Mouse (Mus musculus) heart, postnatal 36 days (tissue): ENCODE measurements around the gene Cpsf7. TPM values are rescaled to one million over a fixed set of nuclear protein-coding genes. Genes with fewer than 3 reads are reported as not detected.
"Not testable (repeated sequence)": the region's sequence is repeated elsewhere in the genome, so short reads cannot be mapped to it uniquely, and the experiment has no call there.

Experiments
- DNase-seq, 2 experiments: peaks; one replicate each; pipeline ENCODE4 v3.0.0; 2021 to 2022
- intact Hi-C: fragments of 180-260 bp; cut with DNase I; formaldehyde crosslinking; loops from one replicate; pipeline ENCODE4 v1.15.1; 2025
- total RNA-seq, 2 experiments: library from RNA; stranded (reverse); gene quantifications; 2 replicates each; pipeline ENCODE4 v1.2.3; 2021

The Cpsf7 gene
- total RNA-seq, 2 experiments from 2014 or later: 24.5 to 25.4 TPM

GRCm38 (mm10) chr19:10557430-10557829 lies 32.4 kb downstream of the Cpsf7 start:
- DNase-seq: no peak
- intact Hi-C loops: no loop called here

DNA sequence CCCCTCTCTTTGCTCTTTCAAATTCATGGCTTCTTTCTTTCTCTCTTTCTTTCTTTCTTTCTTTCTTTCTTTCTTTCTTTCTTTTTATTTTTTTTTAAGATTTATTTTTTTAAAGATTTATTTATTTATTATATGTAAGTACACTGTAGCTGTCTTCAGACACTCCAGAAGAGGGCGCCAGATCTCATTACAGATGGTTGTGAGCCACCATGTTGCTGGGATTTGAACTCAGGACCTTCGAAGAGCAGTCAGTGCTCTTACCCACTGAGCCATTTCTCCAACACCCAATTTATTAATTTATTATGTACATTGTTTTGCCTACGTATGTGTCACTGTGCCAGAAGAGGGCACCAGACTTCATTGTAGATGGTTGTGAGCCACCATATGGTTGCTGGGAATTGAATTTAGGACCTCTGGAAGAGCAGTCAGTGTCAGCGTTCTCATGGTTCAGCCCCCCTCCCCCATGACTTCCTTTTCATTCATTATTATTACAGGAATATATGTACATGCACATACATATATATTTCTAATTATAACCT lies 32.8 kb downstream of the Cpsf7 start:
- DNase-seq, intact Hi-C loops: not testable (repeated sequence)

- intact Hi-C loops: no loop called here
- DNase-seq: no peak
These were observed 35.0 kb downstream of the Cpsf7 start for GRCm38 (mm10) chr19:10560108-10560507.

GRCm38 (mm10) chr19:10561558-10562314 lies 36.7 kb downstream of the Cpsf7 start:
- intact Hi-C loops: no loop called here
- DNase-seq: peak; percentile 33 to 51

DNA sequence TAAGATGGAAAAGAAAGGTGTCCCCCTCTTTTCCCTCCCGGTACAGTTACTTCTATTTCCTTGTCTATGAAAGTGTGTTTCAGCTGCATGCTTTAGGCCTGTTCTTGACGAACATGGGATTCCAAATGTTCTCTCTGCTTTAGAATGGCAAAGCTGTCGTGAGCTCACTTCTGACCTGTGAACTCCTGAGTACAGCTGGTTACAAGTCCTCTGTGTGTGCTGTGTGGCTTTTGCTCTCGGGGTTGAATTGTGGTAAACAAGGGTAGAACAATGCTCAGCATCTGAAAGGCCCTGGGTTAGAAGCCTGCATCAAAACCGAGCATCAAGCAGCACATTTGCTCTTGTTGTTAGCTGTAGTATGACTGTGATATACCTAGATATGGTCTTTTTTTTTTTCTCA lies 37.3 kb downstream of the Cpsf7 start:
- intact Hi-C loops: no loop called here
- DNase-seq: no peak

- intact Hi-C loops: no loop called here
These were observed 39.2 kb downstream of the Cpsf7 start for GRCm38 (mm10) chr19:10564278-10564677.

DNA sequence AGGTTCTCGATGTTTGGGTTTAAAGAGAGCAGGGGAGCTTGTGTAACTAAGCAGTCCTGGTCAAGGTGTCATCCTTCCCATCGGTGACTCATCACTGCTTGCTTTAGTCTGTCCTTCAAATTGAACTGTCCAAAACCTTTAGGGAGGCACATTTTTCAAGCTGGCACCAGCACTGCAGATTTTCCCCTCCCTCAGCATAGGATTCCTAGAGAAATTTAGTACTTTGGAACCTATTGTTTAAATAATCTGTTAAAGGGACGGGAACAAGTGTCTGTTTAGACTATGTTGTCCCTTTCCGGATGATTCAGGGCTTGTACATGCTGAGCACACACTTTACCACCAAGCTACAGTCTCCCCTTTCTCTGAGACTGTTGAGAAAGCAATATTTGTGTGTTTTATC lies 40.2 kb downstream of the Cpsf7 start:
- DNase-seq: no peak
- intact Hi-C loops: no loop called here

More at GRCm38 (mm10) chr19:10564278-10564677, 39.2 kb downstream of the Cpsf7 start:
- DNase-seq: no peak

DNA sequence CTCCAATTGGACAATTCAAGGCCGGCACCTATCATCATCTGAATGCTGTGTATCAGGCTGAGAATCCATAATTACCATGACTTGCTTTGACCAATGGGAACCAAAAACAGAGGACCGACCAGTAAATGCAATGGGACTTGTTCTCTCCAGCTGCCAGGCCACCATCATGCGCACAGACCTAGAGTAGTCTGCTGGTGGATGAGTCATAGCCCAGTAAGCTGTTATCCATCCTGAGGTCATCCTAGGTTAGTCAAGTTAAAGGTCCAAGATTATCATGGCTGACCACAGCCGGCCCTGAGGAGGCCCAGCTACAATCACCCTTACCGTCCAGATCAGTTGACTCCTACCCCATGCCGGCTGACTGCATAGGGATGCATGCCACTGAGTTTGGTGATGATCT lies 44.6 kb downstream of the Cpsf7 start:
- intact Hi-C loops: no loop called here
- DNase-seq: no peak

DNA sequence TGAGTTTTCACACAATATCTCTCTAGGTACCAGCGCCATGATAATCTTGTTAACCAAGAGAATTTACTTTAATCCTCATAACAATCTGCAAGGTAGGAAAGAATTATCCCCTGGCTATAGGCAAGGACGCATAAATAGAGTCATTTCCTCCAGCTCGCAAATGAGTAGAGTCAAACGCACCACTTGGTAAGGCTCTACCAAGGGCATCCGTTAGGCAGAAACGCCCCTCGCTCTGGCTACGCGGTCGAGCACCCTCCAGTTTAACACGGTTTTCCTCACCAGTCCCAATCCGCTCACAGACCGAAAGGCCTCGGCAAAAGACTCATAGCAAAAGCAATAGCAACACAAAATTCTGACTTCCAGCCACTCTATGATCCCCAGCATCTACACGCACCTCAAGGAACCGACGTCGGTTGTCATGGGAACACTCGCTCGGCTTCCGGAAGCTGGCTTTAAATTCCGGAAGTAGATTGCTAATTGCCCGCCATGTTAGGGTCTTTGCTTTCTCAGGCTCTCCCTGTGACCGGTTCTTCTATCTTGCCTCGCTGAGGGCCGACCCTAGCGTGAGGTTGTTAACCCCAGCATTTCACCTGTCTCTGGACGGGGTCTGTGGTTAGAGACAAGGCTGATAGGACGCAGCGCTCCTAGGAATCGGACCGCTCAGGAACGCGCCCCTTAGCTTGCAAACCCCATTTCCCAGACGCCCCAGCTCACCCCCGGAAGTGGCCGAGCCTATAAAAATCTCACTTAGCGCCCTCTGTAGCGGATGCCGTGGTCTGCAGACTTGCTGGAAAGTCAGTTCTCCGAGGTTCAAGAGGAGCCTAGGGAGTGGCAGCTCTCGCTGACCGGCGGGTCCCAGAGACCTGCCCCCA lies 51.9 kb downstream of the Cpsf7 start, which contains the start of the genes Cyb561a3 and Tmem138:
Cyb561a3 (plus strand) TSS at position 483 of the 872 bp plus-strand sequence.
Tmem138 (minus strand) TSS at position 673 of the 872 bp plus-strand sequence.
- peak; percentile 90 to 95 for DNase-seq
- intact Hi-C loops: loop anchor here (1.0 to 2.0 kb wide), 3 partner anchors 21 to 54 kb away; partner anchors contain the start of gene Tmem216

- intact Hi-C loops: no loop called here
- no peak for DNase-seq
These were observed 55.0 kb downstream of the Cpsf7 start for GRCm38 (mm10) chr19:10580102-10580501.

DNA sequence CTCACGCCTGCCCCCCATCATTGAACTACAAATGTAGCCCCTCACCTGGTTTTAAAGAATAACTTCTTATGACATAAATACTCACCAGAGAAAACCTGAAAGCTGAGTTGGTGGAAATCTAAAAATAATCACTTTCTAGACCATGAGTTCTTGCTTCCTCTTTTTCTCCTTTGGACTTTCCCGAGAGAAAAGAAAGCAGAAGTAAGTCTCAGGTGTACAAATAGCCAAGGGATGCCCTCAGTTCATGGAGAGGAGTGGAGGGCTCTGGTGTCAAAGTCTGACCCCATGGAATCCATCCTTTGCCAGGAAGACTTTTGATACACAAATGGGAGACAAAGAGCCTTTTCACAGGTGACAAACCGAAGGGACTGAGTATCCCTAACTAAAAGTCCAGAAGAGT lies 55.7 kb downstream of the Cpsf7 start:
- no peak for DNase-seq
- intact Hi-C loops: no loop called here

GRCm38 (mm10) chr19:10581984-10582383 lies 56.9 kb downstream of the Cpsf7 start:
- DNase-seq: no peak

DNA sequence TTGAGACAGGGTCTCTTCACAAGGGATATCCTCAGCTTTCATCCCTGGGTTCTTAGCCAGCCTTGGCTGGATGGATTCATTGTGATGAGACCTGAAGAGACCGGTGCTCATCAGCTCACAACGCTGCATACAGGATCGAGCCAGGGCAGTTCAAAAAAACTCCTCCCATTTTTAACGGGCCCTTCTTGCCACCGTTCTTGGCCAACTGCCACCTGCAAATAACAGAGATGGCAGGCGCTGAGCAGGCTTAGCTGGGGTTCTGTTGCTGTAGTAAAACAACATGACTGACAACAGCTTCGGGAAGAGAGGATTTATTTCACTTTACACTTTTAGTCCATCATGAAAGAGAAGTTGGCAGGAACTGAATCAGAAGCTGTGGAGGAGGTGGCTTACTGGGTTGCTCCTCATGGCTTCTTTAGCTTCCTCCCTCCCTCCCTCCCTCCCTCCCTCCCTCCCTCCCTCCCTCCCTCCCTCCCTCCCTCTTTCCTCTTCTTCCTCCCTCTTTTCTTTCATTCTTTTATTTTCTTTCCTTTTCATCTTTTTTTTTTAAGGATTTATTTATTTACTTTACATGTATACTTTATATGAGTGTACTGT lies 58.6 kb downstream of the Cpsf7 start:
- DNase-seq: no peak
- intact Hi-C loops: no loop called here

More at GRCm38 (mm10) chr19:10581984-10582383, 56.9 kb downstream of the Cpsf7 start:
- intact Hi-C loops: no loop called here

- no peak for DNase-seq
- intact Hi-C loops: no loop called here
These were observed 60.0 kb downstream of the Cpsf7 start for GRCm38 (mm10) chr19:10585112-10585511.

DNA sequence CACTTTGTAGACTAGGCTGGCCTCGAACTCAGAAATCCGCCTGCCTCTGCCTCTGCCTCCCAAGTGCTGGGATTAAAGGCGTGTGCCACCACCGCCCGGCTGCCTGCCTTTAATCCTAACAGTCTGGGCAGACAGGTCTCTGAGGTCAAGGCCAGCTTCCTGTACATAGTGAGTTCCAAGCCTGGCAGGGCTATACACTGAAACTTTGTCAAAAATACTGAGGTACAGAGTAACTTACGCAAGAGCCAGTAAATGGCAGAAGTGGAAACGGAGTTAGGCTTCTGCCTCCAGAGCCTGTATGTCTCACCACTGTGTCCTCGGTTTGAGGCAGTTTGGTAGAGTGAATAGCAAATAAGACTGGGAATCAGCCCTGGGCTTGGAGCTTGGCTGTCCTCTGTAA lies 62.2 kb downstream of the Cpsf7 start:
- intact Hi-C loops: no loop called here
- no peak for DNase-seq

- intact Hi-C loops: no loop called here
- DNase-seq: no peak
These were observed 64.2 kb downstream of the Cpsf7 start for GRCm38 (mm10) chr19:10589127-10589857.

DNA sequence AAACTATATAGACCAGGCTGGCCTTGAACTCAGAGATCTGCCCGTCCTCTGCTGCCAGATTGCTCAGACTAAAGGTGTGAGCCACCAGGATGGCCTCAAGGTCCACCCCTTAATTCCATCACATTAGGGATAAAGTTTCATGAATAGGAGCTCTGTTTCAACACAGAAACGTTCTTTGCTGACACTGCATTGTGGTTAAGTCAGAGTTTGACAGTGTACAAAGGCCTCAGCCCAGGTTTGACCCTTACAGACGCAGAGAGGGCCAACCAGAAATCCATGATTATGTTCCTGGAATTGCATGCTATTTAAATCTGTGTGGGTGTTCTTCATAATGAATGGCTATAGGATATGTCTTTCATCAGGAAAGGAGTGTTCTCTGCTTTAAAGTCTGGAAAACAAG lies 65.2 kb downstream of the Cpsf7 start:
- no peak for DNase-seq
- intact Hi-C loops: no loop called here

DNA sequence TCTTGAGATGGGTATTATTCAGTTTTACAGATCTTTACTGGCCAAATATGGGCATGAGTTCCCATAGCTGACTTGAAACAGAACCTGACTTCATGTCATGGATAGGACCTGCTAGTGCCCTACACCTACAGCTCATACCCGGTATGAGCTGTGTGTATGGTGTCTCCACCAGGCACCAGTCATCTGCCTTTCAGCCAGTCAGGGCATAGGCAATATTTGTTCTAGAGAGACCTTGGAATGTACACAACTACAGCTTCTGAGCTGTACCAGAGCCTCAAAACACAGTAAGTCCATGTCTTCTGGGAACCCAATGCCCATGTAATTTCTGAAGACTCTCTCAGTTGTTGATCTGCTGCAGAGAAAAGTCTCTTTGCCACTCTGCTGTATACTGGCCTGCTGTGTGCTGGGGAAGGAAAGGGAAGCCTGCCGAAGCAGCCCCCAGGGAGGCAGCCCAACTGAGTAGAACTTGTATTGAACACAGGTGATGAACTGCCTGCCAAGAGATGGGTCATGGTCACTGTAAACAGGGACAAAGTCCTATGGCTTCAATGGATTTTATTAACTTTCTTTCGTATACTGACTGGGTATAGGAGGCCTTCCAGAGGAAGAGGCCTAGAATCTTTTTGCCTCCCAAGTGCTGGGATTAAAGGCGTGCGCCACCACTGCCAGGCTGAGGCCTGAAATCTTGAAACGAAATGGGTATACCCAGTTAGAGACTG lies 66.8 kb downstream of the Cpsf7 start:
- intact Hi-C loops: no loop called here
- DNase-seq: no peak
